Mouse (Mus musculus) ES-E14 (cell line): ENCODE data around the gene Btg2.

Source experiments
- HCFC1 ChIP-seq: IDR thresholded peaks from 2 replicates; pipeline ENCODE4 v1.6.1; 2012; ENCODE audit warnings: low read length, inconsistent platforms, borderline replicate concordance; ENCODE audit not compliant: insufficient read depth
- ZC3H11A ChIP-seq: IDR thresholded peaks from 2 replicates; pipeline ENCODE4 v1.6.1; 2012; ENCODE audit warnings: low read depth, mild to moderate bottlenecking, inconsistent platforms, low read length, borderline replicate concordance
- ZNF384 ChIP-seq: IDR thresholded peaks from 2 replicates; pipeline ENCODE4 v1.6.1; 2012; ENCODE audit warnings: low read depth, low read length, inconsistent platforms

- TF ChIP-seq ZC3H11A = no peak
- no peak for TF ChIP-seq HCFC1
- TF ChIP-seq ZNF384 = no peak
These were observed 29.4 kb downstream of the Btg2 start for GRCm38 (mm10) chr1:134049542-134049941.
